In genomic region chr6:13837916-13838676, GRCm38 (mm10) we compare ENCODE assay signal across 8 mouse cellular contexts. TPM values are rescaled to one million over a fixed set of nuclear protein-coding genes. Genes with fewer than 3 reads are reported as not detected.
DNase-seq lines count a peak whose midpoint lies in the region; ATAC-seq and TF ChIP-seq lines count a peak whose summit lies in the region.

No protein-coding gene starts in this region.

- no peak for DNase-seq in spleen, adult 2 months (ENCODE audit: low read depth in 1 of 2, low spot score in 2 of 2)
- no peak for DNase-seq in spleen, adult 12 weeks (ENCODE audit: low spot score)
- peak; percentile 89 for DNase-seq in hindbrain, embryonic 14.5 days (ENCODE audit: low spot score)
- peak; percentile 50 for DNase-seq in right cerebral cortex, postnatal 10 days (ENCODE audit: low spot score in 2 of 2)
- no peak for DNase-seq in ovary, adult 18-20 months (ENCODE audit: low spot score)
- DNase-seq in urinary bladder, postnatal 10 days (ENCODE audit: low spot score): no peak

- H3K4me2 ChIP-seq in hindbrain, embryonic 14.5 days (replicated peaks): peak overlapping the region; percentile 80
- peak overlapping the region; percentile 87 for H3K4me2 ChIP-seq in limb, embryonic 15.5 days

- no peaks in the 10 kb centered on the region for H3K9me3 ChIP-seq in hindbrain, embryonic 14.5 days (ENCODE audit: control insufficient read depth, low read length)
- H3K9me3 ChIP-seq in limb, embryonic 15.5 days: no peaks in the 10 kb centered on the region

- H3K4me1 ChIP-seq in spleen, adult 2 months (ENCODE audit: control insufficient read depth, insufficient read depth, insufficient read length): peaks cover 7% of the 10 kb centered on the region
- H3K4me1 ChIP-seq in cortical plate, adult 2 months (ENCODE audit: control insufficient read depth, insufficient read depth, low read length): no peaks in the 10 kb centered on the region; the same call in 1 of the 2 replicates
- peaks cover 13% of the 10 kb centered on the region for H3K4me1 ChIP-seq in hindbrain, embryonic 14.5 days (replicated peaks; ENCODE audit: control insufficient read depth, insufficient read depth, low read length)
- peaks cover 12% of the 10 kb centered on the region; the same call in 1 of the 2 replicates for H3K4me1 ChIP-seq in limb, embryonic 15.5 days

- WGBS in spleen, adult 2 months: 6% methylated on average over 19 of the region's 19 CpGs
- under 1% methylated on average over 19 of the region's 19 CpGs for WGBS in hindbrain, embryonic 14.5 days
- WGBS in limb, embryonic 15.5 days: 1% methylated on average over 19 of the region's 19 CpGs

- H3K27me3 ChIP-seq in spleen, adult 2 months (ENCODE audit: control insufficient read depth, insufficient read depth, low read length): peaks cover 8% of the 10 kb centered on the region; the same call in 1 of the 2 replicates
- no peaks in the 10 kb centered on the region for H3K27me3 ChIP-seq in hindbrain, embryonic 14.5 days (ENCODE audit: control insufficient read depth, insufficient read depth, low read length)
- no peaks in the 10 kb centered on the region for H3K27me3 ChIP-seq in limb, embryonic 15.5 days

- H3K36me3 ChIP-seq in spleen, adult 2 months (ENCODE audit: control insufficient read depth, insufficient read depth, low read length): no peaks in the 10 kb centered on the region
- H3K36me3 ChIP-seq in hindbrain, embryonic 14.5 days (replicated peaks; ENCODE audit: control insufficient read depth, insufficient read depth): peaks cover 7% of the 10 kb centered on the region; the same call in 1 of the 2 replicates
- no peaks in the 10 kb centered on the region for H3K36me3 ChIP-seq in limb, embryonic 15.5 days

- peak; percentile 25 for ATAC-seq in hindbrain, embryonic 14.5 days (ENCODE audit: low FRiP score)
- no peak for ATAC-seq in limb, embryonic 15.5 days (ENCODE audit: insufficient number of reproducible peaks, low FRiP score, low TSS enrichment, low read depth)

- no peak overlapping the region for H3K27ac ChIP-seq in spleen, adult 2 months (ENCODE audit: insufficient read depth, low read length)
- peak overlapping the region; percentile 99 for H3K27ac ChIP-seq in cortical plate, adult 2 months (ENCODE audit: insufficient read depth, low read length)
- peak overlapping the region; percentile 100 for H3K27ac ChIP-seq in hindbrain, embryonic 14.5 days
- no peak overlapping the region for H3K27ac ChIP-seq in limb, embryonic 15.5 days

- TF ChIP-seq POLR2A in spleen, adult 2 months (IDR thresholded peaks at IDR 0.05; ENCODE audit: low read depth, low read length): no peak
- TF ChIP-seq POLR2A in cortical plate, adult 2 months (IDR thresholded peaks at IDR 0.05; ENCODE audit: extremely low read depth, insufficient read depth, low read length): no peak

- peak overlapping the region; percentile 53; the same call in 1 of the 2 replicates for H3K4me3 ChIP-seq in spleen, adult 2 months (ENCODE audit: extremely low read depth, insufficient read depth, insufficient read length)
- peak overlapping the region; percentile 80 for H3K4me3 ChIP-seq in cortical plate, adult 2 months (ENCODE audit: insufficient read depth, low read length)
- peak overlapping the region; percentile 80 for H3K4me3 ChIP-seq in hindbrain, embryonic 14.5 days (replicated peaks; ENCODE audit: low read length)
- peak overlapping the region; percentile 65 for H3K4me3 ChIP-seq in limb, embryonic 15.5 days

- H3K9ac ChIP-seq in hindbrain, embryonic 14.5 days: peak overlapping the region; percentile 99
- peak overlapping the region; percentile 76; the same call in 1 of the 2 replicates for H3K9ac ChIP-seq in limb, embryonic 15.5 days

- no peak for TF ChIP-seq CTCF in spleen, adult 2 months (IDR thresholded peaks at IDR 0.05; ENCODE audit: extremely low read depth, insufficient read depth, insufficient read length, insufficient replicate concordance)
- no peak for TF ChIP-seq CTCF in cortical plate, adult 2 months (IDR thresholded peaks at IDR 0.05; ENCODE audit: extremely low read depth, insufficient read depth, low read length)

RNA-seq across cellular contexts. Expression of gene Gpr85, which starts 1.6 kb away (rescaled TPM):
- polyA plus RNA-seq in spleen, adult 2 months (2012; rRNA removed): 0.12 and 0.16 TPM in 2 replicates
- polyA plus RNA-seq in cortical plate, adult 2 months (2012; rRNA removed): 24.5 and 26.3 TPM in 2 replicates
- 113 and 126 TPM in 2 replicates for polyA plus RNA-seq in hindbrain, embryonic 14.5 days (2014; fragmentation: Nextera tagmentation; extraction: Ambion mirVana)
- 4.0 and 6.2 TPM in 2 replicates for polyA plus RNA-seq in limb, embryonic 15.5 days (2015; fragmentation: Nextera tagmentation; extraction: Ambion mirVana)

RNA-seq across cellular contexts. Expression of gene 2610001J05Rik, which starts 33.2 kb away (rescaled TPM):
- 12.3 and 14.4 TPM in 2 replicates for polyA plus RNA-seq in spleen, adult 2 months (2012; rRNA removed)
- 68.3 and 70.8 TPM in 2 replicates for polyA plus RNA-seq in cortical plate, adult 2 months (2012; rRNA removed)
- polyA plus RNA-seq in hindbrain, embryonic 14.5 days (2014; fragmentation: Nextera tagmentation; extraction: Ambion mirVana): 59.8 and 65.4 TPM in 2 replicates
- 130 and 146 TPM in 2 replicates for polyA plus RNA-seq in limb, embryonic 15.5 days (2015; fragmentation: Nextera tagmentation; extraction: Ambion mirVana)

Comparison
In these comparisons a context has a peak if more than half of its experiments do, and no peak if none do; other contexts are left out.
1. DNase-seq: peak in hindbrain, embryonic 14.5 days (single experiment) and right cerebral cortex, postnatal 10 days (2 of 2); none in spleen, adult 2 months (0 of 2), spleen, adult 12 weeks (single experiment), ovary, adult 18-20 months (single experiment) and urinary bladder, postnatal 10 days (single experiment).
2. H3K27ac ChIP-seq: peak in cortical plate, adult 2 months (single experiment) and hindbrain, embryonic 14.5 days (single experiment); none in spleen, adult 2 months (single experiment) and limb, embryonic 15.5 days (single experiment).
3. Peak in every context shown above with its lines, with median percentiles within 50 percentile points of each other: H3K4me3 ChIP-seq.